Mouse (Mus musculus) liver, postnatal 0 days (tissue): ENCODE data around the gene Mgl2.

ENCODE experiments used
- CTCF ChIP-seq: sonication (generic); IDR thresholded peaks from 2 replicates; pipeline ENCODE4 v1.5.1; 2016; ENCODE audit warnings: antibody characterized with exemption, low read depth
- EP300 ChIP-seq: IDR thresholded peaks from 2 replicates; pipeline ENCODE4 v1.6.1; 2016; ENCODE audit warnings: antibody characterized with exemption, low read depth, mild to moderate bottlenecking

GRCm38 (mm10) chr11:70180496-70180895 is 50.4 kb downstream of the Mgl2 start:
- TF ChIP-seq CTCF (no peak), EP300 (no peak)
